Mouse (Mus musculus) cerebellum, postnatal 10 days (tissue): ENCODE measurements around the gene Acpp.

ENCODE experiments used
- DNase-seq, 2 experiments: peaks; one replicate each; pipeline ENCODE4 v3.0.0; 2021; ENCODE audit warnings: mixed read lengths in 2 of 2

Gene Acpp

GRCm38 (mm10) chr9:104304376-104304775 is 33.2 kb downstream of the Acpp start:
- DNase-seq: no peak

GRCm38 (mm10) chr9:104300569-104300968 is 37.0 kb downstream of the Acpp start:
- no peak for DNase-seq

- DNase-seq: no peak
These were observed 40.5 kb downstream of the Acpp start for GRCm38 (mm10) chr9:104297041-104297440.

- no peak for DNase-seq
These were observed 52.6 kb downstream of the Acpp start for GRCm38 (mm10) chr9:104284934-104285333.

- no peak for DNase-seq
These were observed 55.0 kb downstream of the Acpp start for GRCm38 (mm10) chr9:104282536-104282935.

GRCm38 (mm10) chr9:104281737-104282136 is 55.8 kb downstream of the Acpp start:
- DNase-seq: no peak

GRCm38 (mm10) chr9:104280725-104281495 is 56.6 kb downstream of the Acpp start:
- DNase-seq: no peak

- DNase-seq: peak; percentile 52 to 69
These were observed 59.9 kb downstream of the Acpp start for GRCm38 (mm10) chr9:104277528-104278162.

- no peak for DNase-seq
These were observed 62.3 kb downstream of the Acpp start for GRCm38 (mm10) chr9:104275084-104275785.

- no peak for DNase-seq
These were observed 65.5 kb downstream of the Acpp start for GRCm38 (mm10) chr9:104272057-104272456.

- no peak for DNase-seq
These were observed 65.9 kb downstream of the Acpp start for GRCm38 (mm10) chr9:104271642-104272041.

- DNase-seq: no peak
These were observed 67.6 kb downstream of the Acpp start for GRCm38 (mm10) chr9:104269944-104270343.

GRCm38 (mm10) chr9:104269349-104269871 is 68.1 kb downstream of the Acpp start:
- DNase-seq: no peak

GRCm38 (mm10) chr9:104264567-104264966 is 73.0 kb downstream of the Acpp start:
- no peak for DNase-seq

GRCm38 (mm10) chr9:104262823-104263352 is 74.7 kb downstream of the Acpp start, which contains the start of gene Dnajc13:
Gene Dnajc13, minus strand, starts transcription at chr9:104262930.
- DNase-seq: peak; percentile 98 to 99

- peak; percentile 71 to 72 for DNase-seq
These were observed 75.4 kb downstream of the Acpp start for GRCm38 (mm10) chr9:104262016-104262762.

- no peak for DNase-seq
These were observed 77.2 kb downstream of the Acpp start for GRCm38 (mm10) chr9:104260306-104260705.

GRCm38 (mm10) chr9:104256085-104256484 is 81.5 kb downstream of the Acpp start:
- DNase-seq: no peak

- DNase-seq: no peak
These were observed 83.0 kb downstream of the Acpp start for GRCm38 (mm10) chr9:104254408-104255180.

GRCm38 (mm10) chr9:104252637-104253036 is 84.9 kb downstream of the Acpp start:
- no peak for DNase-seq

- no peak for DNase-seq
These were observed 85.9 kb downstream of the Acpp start for GRCm38 (mm10) chr9:104251687-104252086.

- no peak for DNase-seq
These were observed 86.4 kb downstream of the Acpp start for GRCm38 (mm10) chr9:104251111-104251510.
